Mouse (Mus musculus): ENCODE measurements around the gene Ptpro. TPM values are rescaled to one million over a fixed set of nuclear protein-coding genes. Genes with fewer than 3 reads are reported as not detected.

The Ptpro gene
- total RNA-seq, 4 experiments from 2014 or later = 1.5 to 3.4 (median 2.2) TPM

DNA sequence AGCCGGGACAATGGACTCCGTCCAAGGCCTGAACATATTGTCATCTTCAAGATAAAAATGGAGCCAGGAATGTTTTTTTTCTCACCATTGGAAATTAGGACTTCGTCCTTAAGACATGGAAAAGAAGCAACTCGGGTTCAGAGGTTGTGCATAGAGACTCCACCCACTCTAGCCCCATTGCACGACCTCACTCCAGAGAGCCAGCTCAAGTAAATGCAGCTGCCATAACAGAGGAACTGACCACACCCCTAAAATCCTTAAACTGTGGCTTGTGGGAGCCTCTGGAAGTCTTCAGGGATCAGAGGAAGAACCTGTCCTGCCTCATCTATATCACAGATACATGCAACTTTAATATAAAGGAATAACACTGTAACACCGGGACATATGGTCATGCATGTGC is 246.7 kb downstream of the Ptpro start:
- no peak for DNase-seq

DNA sequence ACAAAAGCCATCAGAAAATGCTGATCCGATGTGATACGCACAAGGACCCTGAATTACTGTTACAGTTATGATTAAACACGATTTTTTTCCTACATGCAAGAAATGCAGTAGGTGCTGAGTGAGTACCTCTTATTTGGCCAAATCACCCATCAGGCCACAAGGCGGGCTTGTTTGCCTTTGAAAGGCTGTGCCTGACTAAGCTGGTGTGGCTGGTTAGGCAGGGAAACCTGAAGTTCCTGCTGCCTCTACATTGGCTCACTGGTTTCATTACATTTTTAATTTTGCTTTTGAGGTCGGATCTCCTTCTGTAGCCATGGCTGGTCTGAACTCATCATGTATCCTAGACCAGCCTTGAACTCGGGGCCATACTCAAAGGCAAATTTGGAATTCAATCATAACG is 250.9 kb downstream of the Ptpro start:
- DNase-seq = no peak

DNA sequence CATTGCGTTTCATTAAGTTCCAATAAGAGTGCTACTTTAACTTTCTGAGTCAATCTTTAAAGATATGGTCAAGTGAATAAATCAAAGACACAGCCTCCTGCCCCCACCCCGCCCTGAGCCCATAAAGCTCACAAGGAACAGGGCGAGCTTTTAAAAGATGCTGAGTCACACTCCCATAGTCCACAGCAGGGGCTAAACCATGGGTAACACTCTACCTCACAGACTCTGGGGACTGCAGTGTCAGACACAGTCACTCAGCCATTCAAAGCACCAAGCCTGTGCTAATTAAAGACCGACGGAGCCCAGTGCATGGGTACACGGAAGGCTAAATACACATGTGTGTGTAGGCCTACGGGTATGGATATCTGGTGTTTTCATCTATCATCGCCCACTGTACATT is 251.3 kb downstream of the Ptpro start:
- DNase-seq = no peak

DNA sequence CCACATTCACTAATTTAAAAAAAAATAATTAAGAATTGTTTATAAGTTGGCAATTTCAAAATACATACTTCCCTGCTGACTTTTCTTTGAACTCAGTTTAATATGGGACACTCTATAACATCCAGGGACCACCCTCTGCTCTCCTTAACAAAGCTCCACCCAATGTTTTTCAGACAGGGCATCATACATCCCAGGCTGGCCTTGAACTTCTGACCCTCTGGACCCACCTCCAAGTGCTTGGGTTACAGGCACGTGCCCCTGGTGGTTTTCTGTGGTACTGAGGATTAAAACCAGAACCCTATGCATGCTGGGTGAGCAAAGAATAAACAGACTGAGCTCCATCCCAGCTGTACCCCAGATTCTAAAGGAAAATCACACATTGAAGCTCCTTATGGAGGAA is 251.9 kb downstream of the Ptpro start:
- no peak for DNase-seq

DNA sequence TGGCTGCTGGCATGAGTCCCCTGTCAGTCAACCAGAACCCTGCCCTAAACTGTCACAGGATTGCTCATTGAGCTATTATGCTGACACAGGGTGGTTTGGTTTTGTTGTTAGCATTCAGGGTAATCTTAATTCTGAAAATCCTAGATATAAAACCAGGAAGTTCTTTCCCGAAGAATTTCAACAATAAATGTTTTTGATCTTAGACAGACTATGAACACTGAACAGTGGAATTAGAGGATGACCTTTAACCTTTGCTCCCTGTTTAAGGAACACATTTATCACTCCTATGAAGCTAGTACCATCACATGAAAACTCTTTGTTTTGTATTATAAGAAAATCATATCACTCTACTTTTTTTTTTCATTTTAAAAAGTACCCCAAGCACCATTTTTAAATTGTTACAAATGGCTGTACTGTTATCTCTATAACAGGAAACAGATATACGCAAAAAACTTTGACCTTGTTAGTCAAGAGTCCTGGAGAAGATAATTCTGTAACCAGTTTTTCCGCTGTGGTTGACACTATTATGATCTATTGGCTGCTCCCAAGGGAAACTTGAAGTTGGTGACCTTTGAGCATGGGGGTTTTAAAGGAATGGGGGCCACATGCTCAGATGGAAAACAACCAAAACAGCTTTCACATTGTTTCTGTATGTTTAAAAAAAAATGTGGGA is 253.6 kb downstream of the Ptpro start:
- DNase-seq = no peak

DNA sequence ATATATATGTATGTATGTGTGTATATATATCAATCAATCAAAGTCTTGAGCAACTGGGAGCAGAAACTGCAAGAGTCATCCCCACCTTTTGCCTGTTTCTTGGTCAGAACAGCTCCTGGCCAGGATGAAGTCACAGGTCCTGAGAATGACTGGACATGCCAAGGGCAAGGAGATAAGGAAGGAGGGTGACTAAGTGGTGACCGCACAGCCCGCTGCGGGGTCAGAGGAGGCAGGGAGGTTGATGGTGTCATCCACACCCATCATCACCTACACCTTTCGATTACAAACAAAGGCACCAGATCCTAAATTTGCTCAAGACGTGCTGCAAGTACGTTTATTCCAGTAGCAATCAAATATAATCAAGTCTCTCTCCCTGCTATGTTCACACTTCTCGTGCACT is 254.4 kb downstream of the Ptpro start:
- DNase-seq = no peak

DNA sequence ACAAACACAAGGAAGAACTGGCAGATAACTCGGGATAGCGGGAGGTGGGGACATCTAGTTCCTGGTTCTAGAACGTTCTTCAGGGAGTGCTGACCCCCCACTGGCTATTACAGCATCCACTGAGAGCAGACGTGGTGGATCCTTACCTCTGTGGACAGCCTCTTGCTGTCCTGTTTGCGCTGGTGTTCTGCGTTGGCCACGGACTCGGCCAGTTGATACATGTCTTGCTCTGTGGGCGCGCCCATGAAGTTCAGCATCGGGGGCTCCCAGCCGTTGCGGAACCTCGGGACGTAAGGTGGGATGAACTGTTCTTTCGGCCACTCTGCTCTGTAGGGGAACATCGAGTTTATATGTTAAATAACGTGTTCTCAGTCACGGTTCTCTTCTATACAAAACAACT is 256.8 kb downstream of the Ptpro start:
- no peak for DNase-seq

DNA sequence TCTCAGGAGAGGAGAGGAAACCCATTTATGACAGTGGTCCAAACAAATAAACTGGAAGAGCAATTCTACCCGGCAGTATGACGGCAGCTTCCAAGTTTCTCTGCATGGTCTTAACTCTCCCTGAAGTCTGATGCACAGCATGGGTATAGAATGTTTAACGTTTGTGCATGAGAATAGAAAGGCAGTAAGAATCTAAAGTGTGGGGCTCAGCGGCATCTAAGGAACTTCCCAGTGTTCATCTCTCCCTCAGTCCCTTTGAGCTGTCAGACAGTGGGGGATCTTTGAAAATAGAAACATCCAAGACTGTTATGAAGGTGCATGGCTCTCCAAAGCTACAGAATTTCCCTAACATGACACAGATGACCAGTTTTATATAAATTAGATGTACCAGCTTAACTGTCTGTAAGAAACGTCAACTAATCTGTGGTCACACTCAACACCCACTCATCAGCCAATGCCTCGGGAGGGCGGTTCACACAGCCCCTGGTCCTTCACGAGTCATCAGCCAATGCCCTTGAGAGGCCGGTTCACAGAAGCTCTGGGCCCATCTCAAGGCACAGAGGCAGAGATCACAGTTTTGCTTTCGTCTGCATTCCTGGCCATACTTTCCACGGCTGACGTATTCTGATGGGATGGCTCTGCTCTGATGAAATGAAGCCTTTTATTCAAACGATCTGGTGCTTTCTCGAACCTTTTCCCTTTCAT is 257.4 kb downstream of the Ptpro start:
- no peak for DNase-seq

DNA sequence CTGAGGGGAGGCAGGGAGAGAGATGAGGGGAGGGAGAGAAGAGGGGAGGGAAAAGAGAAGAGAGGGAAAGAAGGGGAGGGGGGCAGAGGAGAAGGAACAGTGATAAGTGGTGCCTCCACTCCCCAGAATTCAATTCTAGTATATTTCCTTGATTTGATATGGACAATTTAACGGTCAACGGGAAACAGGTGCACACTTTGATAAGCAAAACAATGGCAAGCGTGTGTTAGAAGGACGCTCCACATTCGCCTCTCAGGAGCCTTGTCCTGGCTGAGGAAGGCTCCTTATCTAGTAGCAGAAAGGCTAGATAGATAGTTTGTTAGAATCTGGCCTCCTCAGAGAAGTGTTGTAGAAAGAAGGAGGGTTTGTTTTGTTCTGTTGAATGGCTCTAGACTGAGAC is 260.6 kb downstream of the Ptpro start:
- no peak for DNase-seq

Other genes with a start within 250 kb of the Ptpro start
- 100 to 1,000 TPM; 112 to 256 (median 151) TPM for gene Rerg, start 81.8 kb upstream of the Ptpro start, total RNA-seq (2022)

Measured in adrenal gland, adult 8-10 months (tissue).